Mouse (Mus musculus) lung, embryonic 14.5 days (tissue): Measurements from ENCODE around the gene Aox2. TPM values are rescaled to one million over a fixed set of nuclear protein-coding genes. Genes with fewer than 3 reads are reported as not detected.

Source experiments
- ATAC-seq: fragments of 200-750 bp; cut with Nextera tagmentation; 2 replicates; pipeline ENCODE4 v1.8.0; 2017; ENCODE audit warnings: mild to moderate bottlenecking, moderate TSS enrichment, moderate library complexity; ENCODE audit not compliant: insufficient read depth
- DNase-seq: peaks from one replicate; pipeline ENCODE4 v3.0.0-alpha.2; 2015
- H3K27ac ChIP-seq: fragments of 300-500 bp; sonication (generic); 2 replicates; pipeline ENCODE4 v1.5.1; 2014; ENCODE audit warnings: low read depth, mild to moderate bottlenecking, moderate library complexity
- H3K27me3 ChIP-seq: fragments of 300-500 bp; sonication (generic); 2 replicates; pipeline ENCODE4 v1.6.1; 2014; ENCODE audit warnings: low read length, control low read depth; ENCODE audit not compliant: insufficient read depth
- H3K36me3 ChIP-seq: fragments of 300-500 bp; sonication (generic); 2 replicates; pipeline ENCODE4 v1.6.1; 2014; ENCODE audit warnings: control low read depth; ENCODE audit not compliant: insufficient read depth
- H3K4me1 ChIP-seq: fragments of 300-500 bp; sonication (generic); 2 replicates; pipeline ENCODE4 v1.6.1; 2014; ENCODE audit warnings: antibody characterized with exemption, control low read depth; ENCODE audit not compliant: insufficient read depth
- H3K4me2 ChIP-seq: fragments of 300-500 bp; sonication (generic); 2 replicates; pipeline ENCODE4 v1.6.1; 2014; ENCODE audit warnings: mild to moderate bottlenecking
- H3K4me3 ChIP-seq: fragments of 300-500 bp; sonication (generic); 2 replicates; pipeline ENCODE4 v1.5.1; 2014; ENCODE audit warnings: low read depth, low read length
- H3K9ac ChIP-seq: fragments of 300-500 bp; sonication (generic); 2 replicates; pipeline ENCODE4 v1.6.1; 2014
- H3K9me3 ChIP-seq: fragments of 300-500 bp; sonication (generic); 2 replicates; pipeline ENCODE4 v1.6.1; 2016; ENCODE audit warnings: low read depth, low read length, control low read depth
- CTCF ChIP-seq: IDR thresholded peaks from 2 replicates; pipeline ENCODE4 v1.5.1; 2016; ENCODE audit warnings: antibody characterized with exemption, low read depth
- WGBS: fragments of 180-500 bp; shearing (Covaris S2); extraction: QIAGEN DNeasy Blood & Tissue Kit; methylation state at CpG from one replicate; pipeline ENCODE4 v1.1.7; 2014; 5-methylcytosine and 5-hydroxymethylcytosine counted together
- polyA plus RNA-seq: library from polyadenylated mRNA; unstranded; fragments of >200 nt; fragmentation: Nextera tagmentation; extraction: Ambion mirVana; gene quantifications from 2 replicates; pipeline ENCODE4 v1.2.1, GENCODE M21; 2014

Gene Aox2
- polyA plus RNA-seq, 1 experiment from 2014 or later = not detected

DNA sequence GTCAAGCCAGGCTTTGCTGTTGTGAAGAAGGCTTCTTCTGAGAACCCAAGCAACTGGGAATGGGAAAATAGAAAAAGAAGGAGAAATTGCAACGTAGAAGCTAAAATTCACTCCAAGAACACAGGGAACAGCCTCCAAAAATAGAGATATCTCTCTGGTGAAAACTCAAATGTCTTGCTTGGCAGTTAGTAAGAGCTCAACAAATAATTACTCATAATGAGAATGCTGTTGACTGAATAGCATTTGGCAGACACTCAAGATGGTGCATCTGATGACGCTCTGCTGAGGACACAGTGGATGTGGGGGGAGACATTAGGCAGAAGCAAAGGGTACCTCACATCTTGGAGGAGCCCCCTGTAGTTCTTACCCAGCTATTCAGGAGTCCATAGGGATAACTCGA lies 10.0 kb downstream of the Aox2 start:
- no peak overlapping the region for H3K9ac ChIP-seq
- no peak overlapping the region for H3K4me2 ChIP-seq
- no peaks in the 10 kb centered on the region for H3K36me3 ChIP-seq
- no peak for TF ChIP-seq CTCF
- DNase-seq (no peak), ATAC-seq (no peak)
- 74% methylated on average over 3 of the region's 3 CpGs for WGBS
- H3K9me3 ChIP-seq = no peaks in the 10 kb centered on the region
- no peak overlapping the region for H3K27ac ChIP-seq
- H3K4me3 ChIP-seq = no peak overlapping the region
- peaks cover 5% of the 10 kb centered on the region; the same call in 1 of the 2 replicates for H3K4me1 ChIP-seq
- no peaks in the 10 kb centered on the region for H3K27me3 ChIP-seq

DNA sequence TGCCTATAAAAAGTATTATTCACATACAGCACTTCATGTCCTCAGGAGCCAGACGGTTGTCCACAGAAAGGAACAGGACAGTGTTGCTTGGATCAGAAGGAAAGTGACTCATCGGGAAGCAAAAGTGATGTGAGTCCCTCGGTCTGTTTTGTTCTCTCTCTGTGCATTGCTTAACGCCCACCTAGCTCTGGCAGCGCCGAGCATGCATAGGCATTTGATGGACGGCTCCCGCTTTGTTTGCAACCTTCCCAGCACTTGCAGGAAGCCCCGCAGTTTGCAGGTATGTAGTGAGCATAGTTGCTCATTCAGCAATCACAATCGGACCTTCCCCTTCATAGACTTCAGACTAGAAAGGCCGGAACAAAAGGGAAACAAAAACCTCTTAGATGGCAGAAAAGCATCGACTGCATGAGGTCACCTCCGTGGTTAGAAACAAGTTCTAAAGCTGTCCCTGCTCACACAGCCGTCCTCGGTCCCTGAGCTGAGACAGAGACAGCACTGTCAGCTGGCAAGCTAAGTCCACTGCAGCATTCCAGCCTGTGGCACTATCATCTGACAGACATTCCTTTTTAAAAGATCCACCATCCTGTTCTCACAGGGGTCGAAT lies 11.8 kb downstream of the Aox2 start:
- 40% methylated on average over 16 of the region's 16 CpGs for WGBS
- H3K4me2 ChIP-seq = no peak overlapping the region
- ATAC-seq (no peak), DNase-seq (peak; percentile 10)
- H3K27me3 ChIP-seq = no peaks in the 10 kb centered on the region
- H3K9me3 ChIP-seq = no peaks in the 10 kb centered on the region
- H3K9ac ChIP-seq = no peak overlapping the region
- H3K4me1 ChIP-seq = peaks cover 5% of the 10 kb centered on the region; the same call in 1 of the 2 replicates
- H3K27ac ChIP-seq = no peak overlapping the region
- H3K4me3 ChIP-seq = no peak overlapping the region
- TF ChIP-seq CTCF = no peak
- H3K36me3 ChIP-seq = no peaks in the 10 kb centered on the region

- no peak overlapping the region for H3K4me3 ChIP-seq
- peaks cover 5% of the 10 kb centered on the region; the same call in 1 of the 2 replicates for H3K4me1 ChIP-seq
- no peaks in the 10 kb centered on the region for H3K9me3 ChIP-seq
- no peak overlapping the region for H3K9ac ChIP-seq
- no peaks in the 10 kb centered on the region for H3K36me3 ChIP-seq
- WGBS = 37% methylated on average over 13 of the region's 13 CpGs
- H3K27ac ChIP-seq = peak overlapping the region; percentile 54; the same call in 1 of the 2 replicates
- peak; percentile 63; the same call in 1 of the 2 replicates for ATAC-seq
- no peak for TF ChIP-seq CTCF
- H3K4me2 ChIP-seq = no peak overlapping the region
- peak; percentile 70 for DNase-seq
- no peaks in the 10 kb centered on the region for H3K27me3 ChIP-seq
These were observed 13.5 kb downstream of the Aox2 start for GRCm38 (mm10) chr1:58291394-58292300.

DNA sequence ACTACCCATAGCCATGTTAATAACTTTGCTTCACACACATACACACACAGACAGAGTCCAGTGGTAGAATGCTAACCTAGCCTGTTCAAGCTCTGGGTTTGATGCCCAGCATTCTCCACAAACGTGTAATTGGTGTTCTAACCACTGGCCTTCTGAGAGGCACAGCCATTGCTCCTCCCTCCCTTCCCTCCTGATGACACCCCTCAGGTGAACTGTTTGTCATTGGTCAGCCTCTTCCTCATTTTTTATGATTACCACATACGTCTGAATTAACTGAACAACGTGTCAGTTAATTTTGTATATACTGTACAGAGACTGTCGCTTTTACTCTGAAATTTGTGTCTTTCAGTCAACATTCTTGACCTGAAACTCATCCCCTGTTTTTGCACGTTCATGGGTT lies 16.6 kb downstream of the Aox2 start:
- peaks cover 5% of the 10 kb centered on the region; the same call in 1 of the 2 replicates for H3K4me1 ChIP-seq
- no peaks in the 10 kb centered on the region for H3K27me3 ChIP-seq
- TF ChIP-seq CTCF = no peak
- no peaks in the 10 kb centered on the region for H3K9me3 ChIP-seq
- ATAC-seq (no peak), DNase-seq (no peak)
- H3K36me3 ChIP-seq = no peaks in the 10 kb centered on the region
- H3K9ac ChIP-seq = no peak overlapping the region
- no peak overlapping the region for H3K4me3 ChIP-seq
- H3K4me2 ChIP-seq = no peak overlapping the region
- H3K27ac ChIP-seq = no peak overlapping the region
- 62% methylated on average over 5 of the region's 5 CpGs for WGBS

DNA sequence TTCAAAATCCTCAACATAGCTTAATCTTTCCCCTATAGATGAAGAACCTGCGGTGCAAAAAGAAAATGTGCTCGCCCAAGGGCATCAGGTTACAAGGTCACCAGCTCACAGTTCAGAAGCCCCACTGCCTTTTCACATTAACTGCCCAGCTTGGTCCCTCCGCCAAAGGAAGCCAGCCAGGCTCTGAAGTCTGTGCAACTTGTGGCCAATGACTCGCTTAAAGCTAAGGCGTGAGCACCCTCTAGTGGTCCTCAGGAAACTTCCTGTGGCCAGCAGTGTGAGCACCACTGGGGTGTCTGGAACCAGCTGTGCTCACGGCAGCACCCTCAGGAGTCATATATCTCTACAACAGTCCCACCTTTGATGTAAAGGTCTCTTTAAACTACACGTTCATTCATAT lies 18.2 kb downstream of the Aox2 start:
- H3K9me3 ChIP-seq = no peaks in the 10 kb centered on the region

DNA sequence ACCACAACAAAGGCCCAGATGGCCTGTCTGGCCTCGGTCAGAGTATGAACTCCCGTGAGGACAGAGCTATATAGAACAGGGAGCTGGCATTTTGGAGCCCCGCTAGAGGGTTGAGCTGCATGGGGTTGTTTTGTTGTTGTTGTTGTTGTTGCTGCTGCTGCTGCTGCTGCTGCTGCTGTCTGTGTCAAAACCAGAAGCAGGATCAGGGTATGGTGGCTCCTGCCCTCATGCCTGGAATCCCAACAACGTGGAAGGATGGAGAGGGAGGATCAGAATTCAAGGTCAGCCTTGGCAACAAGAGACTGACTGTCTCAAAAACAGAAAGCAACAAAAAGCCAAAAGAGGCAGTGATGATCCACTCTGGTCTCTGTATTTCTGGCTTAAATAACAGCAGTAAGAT lies 18.7 kb downstream of the Aox2 start:
- DNase-seq (no peak), ATAC-seq (peak; percentile 16; the same call in 1 of the 2 replicates)
- H3K4me1 ChIP-seq = no peaks in the 10 kb centered on the region
- H3K36me3 ChIP-seq = no peaks in the 10 kb centered on the region
- no peak overlapping the region for H3K4me2 ChIP-seq
- H3K4me3 ChIP-seq = no peak overlapping the region
- H3K27me3 ChIP-seq = no peaks in the 10 kb centered on the region
- no peaks in the 10 kb centered on the region for H3K9me3 ChIP-seq
- TF ChIP-seq CTCF = no peak
- no peak overlapping the region for H3K9ac ChIP-seq
- WGBS = 59% methylated on average over 4 of the region's 4 CpGs
- no peak overlapping the region for H3K27ac ChIP-seq

More for the DNA sequence above, 18.2 kb downstream of the Aox2 start:
- peak; percentile 91 for DNase-seq
- ATAC-seq = peak; percentile 69
- no peak overlapping the region for H3K4me2 ChIP-seq
- WGBS = 4% methylated on average over 7 of the region's 7 CpGs
- peaks cover 3% of the 10 kb centered on the region; the same call in 1 of the 2 replicates for H3K4me1 ChIP-seq
- no peaks in the 10 kb centered on the region for H3K27me3 ChIP-seq
- no peak overlapping the region for H3K4me3 ChIP-seq
- H3K9ac ChIP-seq = no peak overlapping the region
- peak; percentile 90 for TF ChIP-seq CTCF
- H3K36me3 ChIP-seq = no peaks in the 10 kb centered on the region
- H3K27ac ChIP-seq = no peak overlapping the region

- TF ChIP-seq CTCF = no peak
- Histone ChIP-seq H3K9ac (no peak overlapping the region), H3K4me2 (no peak overlapping the region), H3K4me3 (no peak overlapping the region), H3K27me3 (no peaks in the 10 kb centered on the region), H3K36me3 (no peaks in the 10 kb centered on the region), H3K27ac (no peak overlapping the region), H3K9me3 (no peaks in the 10 kb centered on the region), H3K4me1 (no peaks in the 10 kb centered on the region)
- DNase-seq (no peak), ATAC-seq (no peak)
- WGBS = 60% methylated on average over 6 of the region's 6 CpGs
These were observed 20.2 kb downstream of the Aox2 start for GRCm38 (mm10) chr1:58298347-58298746.
